Mouse (Mus musculus) ES-Bruce4 (cell line): ENCODE measurements around the gene Srrm2. TPM values are rescaled to one million over a fixed set of nuclear protein-coding genes. Genes with fewer than 3 reads are reported as not detected.

Experiments used
- H3K27ac ChIP-seq: 2 replicates; pipeline ENCODE4 v1.5.1; 2012; ENCODE audit warnings: low read length, inconsistent platforms; ENCODE audit not compliant: insufficient read depth
- H3K27me3 ChIP-seq: 2 replicates; pipeline ENCODE4 v1.6.1; 2012; ENCODE audit warnings: mild to moderate bottlenecking, low read length, inconsistent platforms; ENCODE audit not compliant: control insufficient read depth, poor library complexity, insufficient read depth, severe bottlenecking
- H3K36me3 ChIP-seq: 2 replicates; pipeline ENCODE4 v1.6.1; 2012; ENCODE audit warnings: inconsistent platforms, mild to moderate bottlenecking, low read length, moderate library complexity; ENCODE audit not compliant: control insufficient read depth, poor library complexity, insufficient read depth, severe bottlenecking
- H3K4me1 ChIP-seq: one replicate; pipeline ENCODE4 v1.8.1; 2011; ENCODE audit warnings: low read length; ENCODE audit not compliant: control insufficient read depth, insufficient read depth
- H3K4me3 ChIP-seq: 2 replicates; pipeline ENCODE4 v1.5.1; 2011; ENCODE audit warnings: low read depth, mild to moderate bottlenecking, low read length
- H3K9ac ChIP-seq: 2 replicates; pipeline ENCODE4 v1.6.1; 2012; ENCODE audit warnings: low read depth, mild to moderate bottlenecking, inconsistent platforms; ENCODE audit not compliant: poor library complexity, severe bottlenecking
- H3K9me3 ChIP-seq: replicated peaks from 2 replicates; pipeline ENCODE4 v1.6.1; 2012; ENCODE audit warnings: mild to moderate bottlenecking, low read length, inconsistent platforms; ENCODE audit not compliant: control insufficient read depth, poor library complexity, insufficient read depth, severe bottlenecking
- CTCF ChIP-seq: IDR thresholded peaks from one replicate; pipeline ENCODE4 v1.8.1; 2011; ENCODE audit warnings: low read depth, low read length
- EP300 ChIP-seq: IDR thresholded peaks from 2 replicates; pipeline ENCODE4 v1.6.1; 2011; ENCODE audit warnings: low read depth, low read length; ENCODE audit not compliant: insufficient read depth
- POLR2A ChIP-seq: IDR thresholded peaks from one replicate; pipeline ENCODE4 v1.8.1; 2011; ENCODE audit warnings: low read length; ENCODE audit not compliant: insufficient read depth
- polyA plus RNA-seq: library from polyadenylated mRNA; stranded (reverse); fragments of >200 nt; gene quantifications from 2 replicates; pipeline ENCODE4 v1.2.4, GENCODE M21; 2011; ENCODE audit warnings: low read depth; ENCODE audit not compliant: missing spikeins, insufficient read depth, insufficient read length

Gene Srrm2
- polyA plus RNA-seq, 1 experiment, result 560 TPM

- Histone ChIP-seq H3K4me3 (peak within 1 kb of the TSS; percentile 17; the same call in 1 of the 2 replicates), H3K9me3 (no peaks in the 10 kb centered on the region), H3K27ac (no peak within 1 kb of the TSS), H3K27me3 (no peaks in the 10 kb centered on the region), H3K4me1 (no peaks in the 10 kb centered on the region), H3K9ac (no peak within 1 kb of the TSS), H3K36me3 (no peaks in the 10 kb centered on the region)
- TF ChIP-seq EP300 (no peak), POLR2A (no peak), CTCF (no peak)
Measured at GRCm38 (mm10) chr17:23836006-23836575, 45.8 kb downstream of the Srrm2 start, which contains the start of gene Prss33. Gene Prss33, minus strand, starts transcription at chr17:23836056.

- Histone ChIP-seq H3K36me3 (no peaks in the 10 kb centered on the region), H3K9me3 (no peaks in the 10 kb centered on the region), H3K4me3 (no peak overlapping the region), H3K9ac (no peak overlapping the region), H3K27ac (no peak overlapping the region), H3K27me3 (no peaks in the 10 kb centered on the region), H3K4me1 (no peaks in the 10 kb centered on the region)
- TF ChIP-seq EP300 (no peak), CTCF (peak; percentile 37)
Measured at GRCm38 (mm10) chr17:23841145-23841544, 50.8 kb downstream of the Srrm2 start.

- Histone ChIP-seq H3K4me3 (peak overlapping the region; percentile 72), H3K27me3 (no peaks in the 10 kb centered on the region), H3K27ac (no peak overlapping the region), H3K4me1 (no peaks in the 10 kb centered on the region), H3K36me3 (no peaks in the 10 kb centered on the region), H3K9me3 (no peaks in the 10 kb centered on the region), H3K9ac (peak overlapping the region; percentile 69)
- no peak for TF ChIP-seq EP300
- TF ChIP-seq CTCF, result peak; percentile 44
Measured at GRCm38 (mm10) chr17:23843141-23843811, 52.9 kb downstream of the Srrm2 start.

GRCm38 (mm10) chr17:23843812-23844273, 53.5 kb downstream of the Srrm2 start, which contains the start of the genes Prss32 and Prss41:
Gene Prss32, plus strand, starts transcription at chr17:23843855.
Gene Prss41, minus strand, starts transcription at chr17:23844172.
- no peaks in the 10 kb centered on the region for H3K36me3 ChIP-seq
- peak within 1 kb of the TSS; percentile 72 for H3K4me3 ChIP-seq
- no peaks in the 10 kb centered on the region for H3K4me1 ChIP-seq
- H3K27ac ChIP-seq, result no peak within 1 kb of the TSS
- no peaks in the 10 kb centered on the region for H3K9me3 ChIP-seq
- peak within 1 kb of the TSS; percentile 69 for H3K9ac ChIP-seq
- no peaks in the 10 kb centered on the region for H3K27me3 ChIP-seq
- TF ChIP-seq EP300 (no peak), CTCF (peak; percentile 88), POLR2A (no peak)

- Histone ChIP-seq H3K9me3 (no peaks in the 10 kb centered on the region), H3K4me3 (no peak overlapping the region), H3K36me3 (no peaks in the 10 kb centered on the region), H3K4me1 (no peaks in the 10 kb centered on the region), H3K27ac (no peak overlapping the region), H3K9ac (no peak overlapping the region), H3K27me3 (no peaks in the 10 kb centered on the region)
- TF ChIP-seq POLR2A, result no peak
- TF ChIP-seq CTCF, result no peak
- no peak for TF ChIP-seq EP300
Measured at GRCm38 (mm10) chr17:23850028-23850427, 59.7 kb downstream of the Srrm2 start.
